Mouse (Mus musculus): ENCODE measurements around the gene Pkib.

The Pkib gene

GRCm38 (mm10) chr10:57631896-57632867, at the start of gene Pkib:
Pkib (plus strand) TSS chr10:57631981.
- peak; percentile 86 for ATAC-seq (ENCODE audit: insufficient number of reproducible peaks, low FRiP score, low TSS enrichment)

- ATAC-seq (ENCODE audit: insufficient number of reproducible peaks, low FRiP score, low TSS enrichment), result no peak
Observed at GRCm38 (mm10) chr10:57583927-57584326, 47.9 kb upstream of the Pkib start.

DNA sequence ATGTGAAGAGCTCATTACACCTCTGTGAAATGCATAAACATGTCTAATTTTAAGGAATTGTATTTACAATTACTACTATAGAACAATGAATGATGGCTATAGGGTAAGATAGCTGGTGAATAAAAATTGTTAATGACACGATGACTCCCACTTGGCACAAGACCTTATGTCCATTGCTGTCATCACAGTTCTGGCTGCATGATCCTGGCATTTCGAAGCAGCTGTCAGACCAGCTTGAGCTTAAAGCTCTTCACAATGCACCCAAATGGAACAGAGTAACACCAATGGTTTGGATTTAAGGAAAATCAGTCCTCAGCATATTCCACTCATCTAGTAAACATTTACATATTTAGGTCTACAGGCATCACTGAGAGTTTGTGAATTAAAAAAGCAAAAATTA, 37.5 kb upstream of the Pkib start:
- ATAC-seq (ENCODE audit: insufficient number of reproducible peaks, low FRiP score, low TSS enrichment), result no peak

GRCm38 (mm10) chr10:57597172-57597571, 34.6 kb upstream of the Pkib start:
- ATAC-seq (ENCODE audit: insufficient number of reproducible peaks, low FRiP score, low TSS enrichment), result no peak

GRCm38 (mm10) chr10:57602951-57603350, 28.8 kb upstream of the Pkib start:
- no peak for ATAC-seq (ENCODE audit: insufficient number of reproducible peaks, low FRiP score, low TSS enrichment)

DNA sequence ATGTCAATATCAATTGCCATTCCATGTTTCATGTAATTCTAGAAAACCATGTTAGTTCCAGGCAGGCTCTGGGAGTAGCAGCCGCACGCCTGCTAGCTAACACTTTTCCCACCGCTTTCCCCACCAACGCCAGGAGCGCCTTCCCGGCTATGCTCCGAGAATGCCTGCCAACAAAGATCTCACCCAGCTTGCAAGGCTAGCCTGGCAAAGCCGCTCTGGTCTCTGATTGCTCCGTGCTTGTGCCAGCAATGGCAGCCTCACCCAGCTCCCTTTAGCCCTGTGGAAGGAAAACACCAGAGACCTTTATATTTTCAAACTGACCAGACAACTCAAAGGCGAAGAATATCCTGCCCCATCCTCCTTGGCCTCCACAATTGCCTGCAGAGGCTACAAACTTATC, 8.5 kb upstream of the Pkib start:
- ATAC-seq (ENCODE audit: insufficient number of reproducible peaks, low FRiP score, low TSS enrichment), result peak; percentile 99

- ATAC-seq (ENCODE audit: insufficient number of reproducible peaks, low FRiP score, low TSS enrichment), result no peak
Observed at GRCm38 (mm10) chr10:57627773-57628172, 4.0 kb upstream of the Pkib start.

GRCm38 (mm10) chr10:57630557-57630956, 1.2 kb upstream of the Pkib start:
- no peak for ATAC-seq (ENCODE audit: insufficient number of reproducible peaks, low FRiP score, low TSS enrichment)

DNA sequence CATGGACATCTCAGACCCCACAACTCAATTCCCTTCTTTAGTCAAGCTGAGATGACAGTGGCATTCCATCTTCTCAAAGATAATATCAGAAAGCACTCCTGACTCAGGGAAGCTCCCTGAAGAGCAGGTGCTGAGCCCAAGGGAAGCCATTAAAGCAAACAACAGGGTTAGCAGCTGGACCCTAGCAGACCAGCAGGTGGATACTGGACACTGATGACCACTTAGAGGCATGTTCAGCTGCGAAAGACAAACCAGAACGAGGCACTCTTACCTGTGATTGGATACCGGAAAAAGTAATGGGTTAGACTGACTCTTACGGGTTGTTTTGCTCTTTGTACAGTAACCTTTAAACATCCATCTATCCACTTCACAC, 1.1 kb downstream of the Pkib start:
- ATAC-seq (ENCODE audit: insufficient number of reproducible peaks, low FRiP score, low TSS enrichment), result peak; percentile 41

DNA sequence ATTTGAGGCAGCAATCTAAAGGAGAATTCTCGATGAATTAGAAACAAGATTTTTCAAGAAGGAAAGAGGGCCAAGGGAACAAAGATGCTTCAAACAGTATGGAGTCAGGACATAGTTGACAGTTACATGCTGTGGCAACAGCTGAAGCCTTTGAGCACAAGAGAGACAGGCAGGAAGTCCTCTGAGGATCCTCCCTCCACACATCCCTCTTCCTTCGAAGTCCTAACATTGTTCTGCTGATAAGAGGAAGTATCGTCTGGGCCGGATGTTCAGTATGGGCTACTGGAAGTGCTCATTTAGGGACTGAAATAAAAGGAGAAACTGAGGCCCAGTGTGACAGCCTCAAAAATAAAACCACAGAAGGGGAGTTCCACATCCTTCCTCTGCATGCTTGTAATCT, 5.2 kb downstream of the Pkib start:
- no peak for ATAC-seq (ENCODE audit: insufficient number of reproducible peaks, low FRiP score, low TSS enrichment)

- no peak for ATAC-seq (ENCODE audit: insufficient number of reproducible peaks, low FRiP score, low TSS enrichment)
Observed at GRCm38 (mm10) chr10:57638250-57638649, 6.5 kb downstream of the Pkib start.

- no peak for ATAC-seq (ENCODE audit: insufficient number of reproducible peaks, low FRiP score, low TSS enrichment)
Observed at GRCm38 (mm10) chr10:57639540-57639939, 7.8 kb downstream of the Pkib start.

DNA sequence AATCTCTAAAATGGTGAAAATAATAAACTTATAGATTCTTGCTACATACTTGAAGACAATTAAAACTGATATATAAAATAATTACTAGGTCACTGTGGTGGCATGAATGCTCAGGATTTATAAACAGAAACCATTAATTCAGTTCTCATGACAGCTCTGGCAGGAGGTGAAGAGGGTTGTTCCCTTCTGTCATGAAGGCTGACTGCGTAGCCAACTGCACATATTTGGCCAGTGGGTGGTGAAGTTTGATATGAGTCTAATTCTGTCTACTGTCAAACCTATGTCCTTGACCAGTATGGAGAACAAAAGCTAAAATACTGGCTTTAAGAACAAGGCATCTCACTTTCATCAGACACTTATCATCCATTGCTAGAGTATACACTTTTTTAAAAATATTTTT, 21.5 kb downstream of the Pkib start:
- ATAC-seq (ENCODE audit: insufficient number of reproducible peaks, low FRiP score, low TSS enrichment), result peak; percentile 58; the same call in 1 of the 2 replicates

DNA sequence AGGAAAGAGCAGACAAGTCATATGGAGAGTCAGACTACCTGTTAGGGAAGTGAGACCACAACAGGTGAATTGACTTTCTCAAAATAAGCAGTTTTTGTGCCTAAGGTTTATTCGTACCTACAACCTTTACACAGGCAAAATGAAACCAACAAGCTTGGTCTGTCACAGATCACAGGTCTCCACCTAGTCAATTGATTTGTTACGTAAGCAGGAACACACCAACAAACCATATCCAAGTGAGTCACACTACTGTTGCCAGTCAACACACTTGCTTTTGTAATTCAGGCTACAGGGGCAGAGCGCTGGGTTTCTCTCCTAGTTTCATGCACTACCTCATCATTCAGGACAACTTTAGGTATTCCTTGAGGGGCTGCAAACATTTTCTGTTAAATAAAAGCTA, 28.7 kb downstream of the Pkib start:
- ATAC-seq (ENCODE audit: insufficient number of reproducible peaks, low FRiP score, low TSS enrichment), result no peak

DNA sequence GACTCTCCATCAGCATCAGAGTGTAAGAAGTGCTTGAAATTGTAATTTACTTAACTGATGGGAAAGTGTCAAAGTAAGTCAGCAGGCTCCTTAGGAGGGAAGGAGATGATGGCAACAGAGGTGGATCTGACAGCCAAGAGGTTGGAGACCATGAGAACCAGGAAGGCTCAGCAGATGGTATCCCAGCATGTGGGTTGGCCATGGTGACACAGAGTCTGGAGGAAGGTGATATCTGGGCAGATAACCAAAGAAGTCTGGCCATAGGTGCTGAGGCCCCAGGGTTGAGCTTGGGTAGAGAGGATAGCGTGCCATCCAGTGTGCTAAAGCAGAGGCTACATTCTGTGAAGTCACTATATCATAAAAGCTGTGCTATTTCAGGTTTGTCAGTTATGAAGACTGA, 32.0 kb downstream of the Pkib start:
- peak; percentile 95 for ATAC-seq (ENCODE audit: insufficient number of reproducible peaks, low FRiP score, low TSS enrichment)

DNA sequence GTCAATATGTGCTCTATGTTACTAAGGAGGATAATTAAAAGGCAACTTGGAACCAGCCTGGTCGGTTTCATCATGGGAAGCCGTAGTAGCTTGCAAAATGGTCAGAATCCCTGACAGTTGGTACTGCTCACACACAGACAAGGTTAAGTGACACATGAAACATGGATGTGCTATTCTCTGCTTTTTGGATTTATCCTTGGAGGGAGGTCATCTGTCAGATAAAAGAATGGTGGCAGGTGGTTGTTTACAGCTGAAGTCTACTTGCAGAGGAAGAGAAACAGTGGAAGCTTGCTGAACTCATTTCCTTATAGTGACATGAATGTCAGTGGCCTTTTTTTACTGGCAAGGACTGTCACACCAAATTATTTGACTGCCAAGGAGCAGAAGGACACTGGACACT, 32.5 kb downstream of the Pkib start:
- ATAC-seq (ENCODE audit: insufficient number of reproducible peaks, low FRiP score, low TSS enrichment), result peak; percentile 59

- no peak for ATAC-seq (ENCODE audit: insufficient number of reproducible peaks, low FRiP score, low TSS enrichment)
Observed at GRCm38 (mm10) chr10:57675740-57676139, 44.0 kb downstream of the Pkib start.

DNA sequence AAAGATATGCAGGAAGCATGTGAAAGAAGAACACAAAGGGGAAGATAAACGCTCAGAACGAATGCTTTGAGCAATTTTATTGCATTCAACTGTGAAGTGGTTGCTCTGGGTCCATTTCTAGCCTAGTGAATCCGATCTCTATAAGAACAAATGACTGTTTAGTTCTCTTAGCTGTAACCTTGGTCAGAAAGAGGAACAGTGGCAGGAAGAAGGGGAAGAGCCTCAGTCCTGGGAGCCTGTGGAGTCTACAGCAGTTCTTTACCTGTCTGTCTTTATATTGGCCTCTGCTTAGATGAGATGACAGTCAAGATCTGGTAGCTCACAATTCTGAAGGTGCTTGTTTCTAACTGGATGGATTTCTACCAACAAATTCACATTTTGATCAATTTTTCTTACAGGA, 56.2 kb downstream of the Pkib start:
- no peak for ATAC-seq (ENCODE audit: insufficient number of reproducible peaks, low FRiP score, low TSS enrichment)

GRCm38 (mm10) chr10:57690161-57690560, 58.4 kb downstream of the Pkib start:
- ATAC-seq (ENCODE audit: insufficient number of reproducible peaks, low FRiP score, low TSS enrichment), result no peak

DNA sequence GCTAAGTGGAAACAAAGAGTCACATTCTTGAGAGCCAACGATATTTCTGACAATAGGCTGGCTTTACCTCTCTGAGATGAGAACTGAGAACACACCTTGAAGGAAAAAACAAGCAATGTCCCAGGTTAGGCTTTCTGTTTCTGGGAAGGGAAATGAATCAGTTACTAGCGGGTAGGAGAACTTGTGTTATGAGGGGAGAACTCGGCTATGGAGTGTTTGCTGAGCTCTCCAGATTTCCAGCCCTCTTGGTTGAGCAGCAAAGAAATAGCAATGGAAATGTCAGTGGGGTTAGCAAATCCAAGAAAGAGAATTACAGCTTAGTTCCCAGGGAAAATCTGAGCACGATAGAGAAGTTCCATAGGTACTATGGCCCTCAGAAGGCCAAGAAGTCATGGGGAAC, 70.5 kb downstream of the Pkib start:
- no peak for ATAC-seq (ENCODE audit: insufficient number of reproducible peaks, low FRiP score, low TSS enrichment)

DNA sequence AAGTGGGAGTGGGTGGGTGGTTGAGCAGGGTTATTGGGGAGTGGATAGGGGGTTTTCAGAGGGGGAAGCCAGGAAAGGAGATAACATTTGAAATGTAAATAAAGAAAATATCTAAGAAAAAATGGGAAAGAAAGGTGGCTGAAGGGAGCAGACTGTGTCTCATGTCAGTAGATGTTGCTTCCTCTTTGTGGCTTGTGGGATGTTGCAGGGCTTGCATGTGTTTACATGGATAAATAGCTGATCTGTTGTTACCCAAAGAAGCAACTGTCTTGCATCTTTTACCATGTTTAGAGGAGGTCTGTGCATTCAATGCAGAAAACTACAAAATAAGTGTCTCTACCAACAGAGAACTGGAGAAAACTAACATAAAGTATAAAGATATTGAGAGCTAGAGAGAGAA, 89.3 kb downstream of the Pkib start:
- ATAC-seq (ENCODE audit: insufficient number of reproducible peaks, low FRiP score, low TSS enrichment), result no peak

DNA sequence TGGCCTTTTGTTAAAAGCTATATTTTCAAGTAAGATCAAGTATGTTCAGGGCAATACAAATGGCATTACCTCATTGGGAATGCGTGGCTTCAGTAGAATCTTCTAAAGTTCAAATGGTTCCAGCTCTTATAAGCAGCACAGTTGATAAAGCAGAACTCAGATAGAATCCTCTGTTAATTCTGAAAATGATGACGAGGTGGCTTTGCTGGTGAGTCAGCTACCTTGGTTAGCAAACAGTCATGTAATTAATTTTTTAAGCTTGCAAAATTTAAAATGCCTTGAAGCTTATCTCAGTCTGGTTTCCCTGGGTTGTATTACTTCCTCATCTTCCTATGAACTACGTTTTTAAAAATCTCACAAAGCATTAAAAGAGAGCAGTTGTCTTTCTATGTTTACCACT, 90.6 kb downstream of the Pkib start:
- ATAC-seq (ENCODE audit: insufficient number of reproducible peaks, low FRiP score, low TSS enrichment), result no peak
